Mouse (Mus musculus) erythroblast, embryonic 14.5 days (primary cell): ENCODE results near the gene Myt1l. TPM values are rescaled to one million over a fixed set of nuclear protein-coding genes. Genes with fewer than 3 reads are reported as not detected.

Experiments
- H3K27me3 ChIP-seq: 2 replicates; pipeline ENCODE4 v1.6.1; 2012; ENCODE audit warnings: inconsistent platforms; ENCODE audit not compliant: control insufficient read depth
- H3K36me3 ChIP-seq: 2 replicates; pipeline ENCODE4 v1.6.1; 2012; ENCODE audit warnings: mild to moderate bottlenecking, inconsistent platforms; ENCODE audit not compliant: control insufficient read depth
- H3K4me1 ChIP-seq: 2 replicates; pipeline ENCODE4 v1.6.1; 2012; ENCODE audit warnings: inconsistent platforms; ENCODE audit not compliant: control insufficient read depth
- H3K4me3 ChIP-seq: replicated peaks from 2 replicates; pipeline ENCODE3; 2012; ENCODE audit warnings: moderate library complexity, mild to moderate bottlenecking, inconsistent platforms
- H3K9me3 ChIP-seq: 2 replicates; pipeline ENCODE4 v1.6.1; 2012; ENCODE audit warnings: low read length, inconsistent platforms, mixed read lengths; ENCODE audit not compliant: control insufficient read depth
- GATA1 ChIP-seq: IDR thresholded peaks from 2 replicates; pipeline ENCODE4 v1.6.1; 2012; ENCODE audit warnings: low read length, inconsistent platforms, mixed read lengths
- TAL1 ChIP-seq: IDR thresholded peaks from 3 replicates; pipeline ENCODE4 v1.6.1; 2012; ENCODE audit warnings: low read length, inconsistent platforms, mixed read lengths
- polyA plus RNA-seq: library from polyadenylated mRNA; stranded (reverse); fragments of >175 nt; gene quantifications from 2 replicates; pipeline ENCODE4 v1.2.3, GENCODE M21; 2012

Gene Myt1l
- polyA plus RNA-seq, 1 experiment = not detected

DNA sequence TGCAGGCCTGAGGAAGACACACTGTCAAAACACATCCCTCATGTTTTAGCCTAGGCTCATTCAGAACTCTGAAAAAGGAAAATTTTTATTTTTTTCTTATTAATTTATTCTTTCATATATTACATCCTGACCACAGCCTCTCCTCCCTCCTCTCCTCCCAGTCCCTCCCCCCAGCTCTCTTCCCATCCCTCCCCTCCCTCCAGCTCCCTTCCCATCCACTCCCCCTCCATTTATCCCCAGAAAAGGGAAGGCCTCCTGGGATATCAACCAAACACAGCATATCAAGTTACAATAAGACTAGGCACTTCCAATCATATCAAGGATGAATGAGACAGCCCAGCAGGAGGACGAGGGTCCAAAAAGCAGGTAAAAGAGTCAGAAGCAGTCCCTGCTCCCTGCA, 112.0 kb downstream of the Myt1l start:
- Histone ChIP-seq H3K4me3 (no peak overlapping the region), H3K27me3 (no peaks in the 10 kb centered on the region), H3K36me3 (no peaks in the 10 kb centered on the region), H3K9me3 (no peaks in the 10 kb centered on the region), H3K4me1 (no peaks in the 10 kb centered on the region)
- TF ChIP-seq GATA1 = no peak
- TF ChIP-seq TAL1 = no peak

DNA sequence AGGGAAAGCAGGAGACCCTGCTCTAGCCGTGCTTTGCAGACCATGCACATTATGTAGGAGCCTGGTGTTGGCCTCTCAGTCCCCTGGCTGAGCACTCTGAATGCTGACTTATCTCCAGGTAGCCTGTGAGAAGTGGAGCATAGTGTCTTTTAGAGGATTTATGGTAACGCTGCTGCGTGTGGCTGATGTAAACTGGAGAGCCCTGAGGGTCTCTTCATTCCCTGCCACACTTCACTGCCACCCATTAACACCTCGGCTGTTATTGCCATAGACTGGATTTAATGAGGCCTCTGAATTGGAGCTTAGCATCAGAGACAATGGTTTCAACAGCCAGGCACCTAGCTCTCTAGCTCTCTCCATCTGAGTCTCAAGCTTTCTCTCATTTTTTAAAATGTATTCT, 114.7 kb downstream of the Myt1l start:
- Histone ChIP-seq H3K4me1 (no peaks in the 10 kb centered on the region), H3K36me3 (no peaks in the 10 kb centered on the region), H3K27me3 (no peaks in the 10 kb centered on the region), H3K9me3 (no peaks in the 10 kb centered on the region), H3K4me3 (no peak overlapping the region)
- TF ChIP-seq TAL1 (no peak), GATA1 (no peak)

DNA sequence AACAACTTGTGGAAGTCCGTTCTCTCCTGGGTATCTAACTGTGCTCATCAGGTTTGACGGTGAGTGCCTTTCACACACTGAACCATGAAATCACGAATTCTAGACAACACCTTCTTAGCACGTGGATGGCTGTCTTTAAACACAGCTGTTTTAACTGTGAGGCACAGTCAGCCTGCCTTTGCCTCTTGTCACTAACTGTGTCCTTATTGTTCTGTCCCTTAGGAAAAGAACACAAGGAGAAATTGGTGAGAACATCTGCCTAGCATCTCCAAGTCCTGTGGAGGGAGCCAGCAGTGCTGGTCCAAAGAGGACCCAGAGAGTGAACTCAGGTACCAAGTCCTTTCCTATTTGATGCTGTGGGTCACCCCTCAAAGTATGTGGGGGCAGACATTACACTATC, 115.9 kb downstream of the Myt1l start:
- Histone ChIP-seq H3K36me3 (no peaks in the 10 kb centered on the region), H3K4me1 (no peaks in the 10 kb centered on the region), H3K27me3 (no peaks in the 10 kb centered on the region), H3K9me3 (no peaks in the 10 kb centered on the region), H3K4me3 (no peak overlapping the region)
- TF ChIP-seq TAL1 (no peak), GATA1 (no peak)

DNA sequence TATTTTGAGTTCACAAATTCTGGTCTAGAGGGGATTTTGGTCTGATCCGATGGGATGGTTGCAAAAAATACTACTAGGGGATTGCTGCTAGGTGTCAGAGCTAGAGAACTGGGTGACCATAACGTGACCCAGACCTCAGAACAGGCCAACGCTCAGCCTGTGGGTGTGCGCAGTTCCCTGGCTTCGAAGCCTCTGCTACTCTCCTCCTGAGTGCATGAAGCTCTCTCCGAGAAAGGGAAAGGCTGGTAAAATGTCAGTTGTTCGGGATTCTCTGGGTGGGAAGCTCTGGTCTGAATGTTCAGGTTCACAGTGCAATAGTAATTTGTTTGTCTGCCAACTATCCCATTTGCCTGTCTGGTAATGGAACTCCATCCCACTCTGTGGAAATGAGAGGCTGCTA, 116.5 kb downstream of the Myt1l start:
- H3K27me3 ChIP-seq = no peaks in the 10 kb centered on the region
- no peaks in the 10 kb centered on the region for H3K36me3 ChIP-seq
- H3K4me3 ChIP-seq = no peak overlapping the region
- TF ChIP-seq GATA1 = no peak
- no peak for TF ChIP-seq TAL1
- no peaks in the 10 kb centered on the region for H3K4me1 ChIP-seq
- H3K9me3 ChIP-seq = no peaks in the 10 kb centered on the region

DNA sequence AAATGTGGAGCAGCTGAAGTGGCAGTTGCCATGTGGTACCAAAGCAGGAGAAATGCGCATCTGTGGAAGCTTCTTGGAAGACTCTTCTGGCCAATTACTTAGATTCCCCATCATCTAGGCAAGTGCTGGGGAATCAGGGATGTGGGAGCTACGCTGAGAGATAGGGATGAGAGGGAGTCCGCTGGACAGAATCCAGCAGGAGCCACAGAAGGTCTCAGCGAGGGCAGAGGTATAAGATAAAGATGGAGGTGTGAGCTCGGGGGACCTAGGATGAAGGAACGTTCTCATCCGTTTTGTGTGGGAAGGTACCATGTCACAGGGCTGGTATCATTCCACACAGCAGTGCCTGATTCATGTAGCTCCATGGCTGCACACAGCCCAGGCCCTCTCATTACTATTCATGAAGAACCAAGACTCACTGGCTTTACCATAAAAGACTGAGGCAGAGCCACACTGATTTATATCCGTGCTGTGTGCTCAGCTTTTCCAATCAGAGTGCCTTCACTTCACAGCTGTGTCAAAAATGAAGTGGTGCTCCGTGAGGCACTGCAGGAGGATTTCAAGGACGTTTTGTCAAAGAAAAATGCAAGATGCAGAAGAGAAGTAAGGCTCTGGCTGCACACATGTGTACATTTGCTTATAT, 121.4 kb downstream of the Myt1l start:
- Histone ChIP-seq H3K4me3 (no peak overlapping the region), H3K27me3 (no peaks in the 10 kb centered on the region), H3K4me1 (no peaks in the 10 kb centered on the region), H3K9me3 (no peaks in the 10 kb centered on the region), H3K36me3 (no peaks in the 10 kb centered on the region)
- TF ChIP-seq TAL1 (no peak), GATA1 (no peak)

DNA sequence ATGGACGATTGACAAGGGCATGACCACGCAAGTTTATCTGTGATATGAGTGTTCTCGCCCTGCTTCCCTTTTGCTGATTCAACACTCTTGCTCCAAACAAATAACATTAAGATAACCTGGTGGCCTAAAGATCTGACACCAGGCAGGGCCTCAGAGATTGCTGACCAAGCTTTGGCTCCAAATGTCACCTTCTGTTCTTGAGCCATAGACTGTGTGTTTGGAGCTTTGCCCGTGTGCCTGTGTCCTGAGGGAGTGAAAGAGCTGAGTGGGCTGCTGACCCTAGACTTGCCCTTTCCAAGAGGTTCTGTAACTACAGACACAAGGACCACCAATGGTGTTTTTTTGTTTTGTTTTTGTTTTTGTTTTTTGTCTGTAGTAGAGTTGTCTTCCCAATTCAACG, 124.3 kb downstream of the Myt1l start:
- Histone ChIP-seq H3K4me3 (no peak overlapping the region), H3K9me3 (no peaks in the 10 kb centered on the region), H3K27me3 (no peaks in the 10 kb centered on the region), H3K36me3 (no peaks in the 10 kb centered on the region), H3K4me1 (no peaks in the 10 kb centered on the region)
- TF ChIP-seq GATA1 (no peak), TAL1 (no peak)

DNA sequence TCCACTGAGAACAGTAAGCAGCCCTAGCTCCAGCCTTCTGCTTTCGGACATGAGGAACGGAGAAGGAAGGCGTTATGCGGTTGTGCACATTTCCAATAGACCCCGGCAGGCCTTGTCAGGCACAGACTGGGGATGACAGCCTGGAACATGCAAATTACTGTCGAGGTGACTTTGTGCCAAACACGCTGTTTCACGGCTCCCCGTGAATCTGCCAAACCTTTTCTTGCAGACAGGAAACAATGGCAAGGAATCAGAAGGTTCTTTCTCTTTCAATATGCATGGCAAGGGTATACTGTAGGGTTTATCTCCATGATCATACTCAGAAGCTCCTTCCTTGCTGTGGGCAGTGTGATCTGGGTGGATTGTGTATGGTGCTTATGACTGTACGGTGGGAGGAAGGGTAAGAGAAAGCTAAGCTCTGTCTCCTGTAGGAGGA, 127.0 kb downstream of the Myt1l start:
- TF ChIP-seq TAL1 = no peak
- no peak for TF ChIP-seq GATA1
- H3K4me3 ChIP-seq = no peak overlapping the region
- H3K4me1 ChIP-seq = no peaks in the 10 kb centered on the region
- no peaks in the 10 kb centered on the region for H3K36me3 ChIP-seq
- no peaks in the 10 kb centered on the region for H3K9me3 ChIP-seq
- H3K27me3 ChIP-seq = no peaks in the 10 kb centered on the region

DNA sequence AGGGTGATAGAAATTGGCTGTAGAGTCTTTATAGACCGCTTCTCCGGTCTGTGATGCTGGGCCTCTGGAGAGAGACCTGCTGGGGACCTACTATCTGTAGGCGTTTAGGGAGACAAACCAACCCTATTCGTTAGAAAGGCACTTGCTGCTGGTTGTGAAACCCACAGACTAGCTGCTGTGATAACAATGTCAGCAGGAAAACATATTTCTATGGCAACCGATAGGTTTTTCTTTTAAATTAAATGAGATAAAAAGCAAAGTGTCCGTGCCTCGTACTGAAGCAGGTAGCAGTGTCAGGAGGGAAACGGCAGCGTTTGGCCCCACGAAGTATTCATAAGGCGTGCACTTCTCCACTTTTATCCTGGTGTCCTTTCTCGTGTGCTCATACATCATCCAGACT, 127.5 kb downstream of the Myt1l start:
- TF ChIP-seq TAL1 (no peak), GATA1 (no peak)
- H3K36me3 ChIP-seq = no peaks in the 10 kb centered on the region
- no peaks in the 10 kb centered on the region for H3K4me1 ChIP-seq
- H3K9me3 ChIP-seq = no peaks in the 10 kb centered on the region
- no peak overlapping the region for H3K4me3 ChIP-seq
- no peaks in the 10 kb centered on the region for H3K27me3 ChIP-seq

DNA sequence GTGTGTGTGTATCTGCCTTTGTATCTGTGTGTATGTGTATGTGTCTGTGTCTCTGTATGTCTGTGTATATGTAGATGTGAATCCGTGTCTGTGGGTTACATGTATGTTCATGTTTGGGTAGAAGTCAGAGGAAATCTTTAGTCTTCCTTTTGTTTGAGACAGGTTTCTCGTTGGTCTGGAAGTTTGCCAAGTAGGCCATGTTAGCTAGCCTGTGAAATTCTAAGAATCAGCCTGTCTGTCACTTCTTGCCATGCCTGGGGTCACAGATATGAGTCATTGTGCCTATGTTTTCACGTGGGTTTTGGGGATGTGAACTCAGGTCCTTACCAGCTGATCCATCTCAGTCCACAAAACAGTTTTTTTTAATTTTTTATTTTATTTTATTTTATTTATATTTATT, 128.9 kb downstream of the Myt1l start:
- TF ChIP-seq TAL1 = no peak
- no peak for TF ChIP-seq GATA1
- H3K9me3 ChIP-seq = no peaks in the 10 kb centered on the region
- H3K4me3 ChIP-seq = no peak overlapping the region
- H3K27me3 ChIP-seq = no peaks in the 10 kb centered on the region
- H3K36me3 ChIP-seq = no peaks in the 10 kb centered on the region
- H3K4me1 ChIP-seq = no peaks in the 10 kb centered on the region

DNA sequence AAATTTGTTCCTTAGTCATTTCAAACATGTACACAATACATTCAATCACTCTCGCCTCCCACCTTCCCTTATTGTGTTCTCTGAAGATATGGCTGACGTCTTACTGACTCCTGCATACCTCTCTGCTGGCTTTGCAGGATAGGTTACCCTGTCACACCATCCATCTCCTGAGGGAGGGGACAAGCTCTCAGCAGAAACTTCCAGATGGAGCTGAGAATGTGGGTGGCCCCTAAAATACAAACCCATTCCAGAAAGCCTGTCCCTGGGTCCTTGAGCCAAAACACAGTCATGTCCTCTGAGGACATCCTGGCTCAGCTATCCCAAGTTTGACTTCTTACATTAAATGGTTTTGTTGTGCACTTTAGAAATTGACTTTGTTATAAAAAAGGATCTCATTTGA, 129.7 kb downstream of the Myt1l start:
- Histone ChIP-seq H3K4me3 (no peak overlapping the region), H3K9me3 (no peaks in the 10 kb centered on the region), H3K4me1 (no peaks in the 10 kb centered on the region), H3K27me3 (no peaks in the 10 kb centered on the region), H3K36me3 (no peaks in the 10 kb centered on the region)
- TF ChIP-seq TAL1 (no peak), GATA1 (no peak)
